In genomic region chr6:126770146-126770731, GRCm38 (mm10) we compare ENCODE assay signal across 28 mouse cellular contexts. TPM values are rescaled to one million over a fixed set of nuclear protein-coding genes. Genes with fewer than 3 reads are reported as not detected.
A peak's percentile ranks its signal among the peaks of the same experiment; 100 is the strongest.
DNase-seq lines count a peak whose midpoint lies in the region; ATAC-seq and TF ChIP-seq lines count a peak whose summit lies in the region.
"Had no signal": no experiment of that assay in that cellular context is flagged by ENCODE, and none has a peak within 500 bp of the region (broad histone marks: within the 10 kb centered on the region; RNA-seq: fewer than 3 reads in every experiment).

No protein-coding gene starts in this region.

- H3K4me3 ChIP-seq in hindbrain, embryonic 15.5 days: no peak overlapping the region
- no peak overlapping the region for H3K4me3 ChIP-seq in hindbrain, embryonic 11.5 days (ENCODE audit: low read depth, low read length)
- H3K4me3 ChIP-seq in midbrain, postnatal 0 days (ENCODE audit: low read depth, low read length): no peak overlapping the region
- H3K4me3 ChIP-seq in midbrain, embryonic 10.5 days: no peak overlapping the region
- H3K4me3 ChIP-seq: embryonic facial prominence, embryonic 12.5 days; forebrain, embryonic 15.5 days; heart, adult 2 months; heart, embryonic 12.5 days; kidney, embryonic 15.5 days; limb, embryonic 10.5 days; limb, embryonic 15.5 days; liver, embryonic 13.5 days; neural tube, embryonic 12.5 days had no signal

- WGBS in hindbrain, embryonic 15.5 days: 56% methylated on average over 12 of the region's 12 CpGs
- WGBS in hindbrain, embryonic 11.5 days: 70% methylated on average over 12 of the region's 12 CpGs
- 61% methylated on average over 12 of the region's 12 CpGs for WGBS in midbrain, postnatal 0 days
- WGBS in midbrain, embryonic 10.5 days: 90% methylated on average over 12 of the region's 12 CpGs

- H3K9me3 ChIP-seq in hindbrain, embryonic 15.5 days: no peaks in the 10 kb centered on the region
- H3K9me3 ChIP-seq in hindbrain, embryonic 11.5 days (ENCODE audit: control insufficient read depth, low read length): no peaks in the 10 kb centered on the region
- H3K9me3 ChIP-seq in midbrain, postnatal 0 days (ENCODE audit: low read length): no peaks in the 10 kb centered on the region
- H3K9me3 ChIP-seq in midbrain, embryonic 10.5 days (replicated peaks): no peaks in the 10 kb centered on the region
- H3K9me3 ChIP-seq: embryonic facial prominence, embryonic 12.5 days; forebrain, embryonic 15.5 days; heart, embryonic 12.5 days; kidney, embryonic 15.5 days; limb, embryonic 10.5 days; limb, embryonic 15.5 days; liver, embryonic 13.5 days; neural tube, embryonic 12.5 days had no signal

- H3K9ac ChIP-seq in hindbrain, embryonic 15.5 days: no peak overlapping the region
- H3K9ac ChIP-seq in hindbrain, embryonic 11.5 days (ENCODE audit: low read depth, low read length): no peak overlapping the region
- H3K9ac ChIP-seq in midbrain, postnatal 0 days (replicated peaks; ENCODE audit: low read length, poor library complexity, severe bottlenecking): no peak overlapping the region
- H3K9ac ChIP-seq: embryonic facial prominence, embryonic 12.5 days; forebrain, embryonic 15.5 days; heart, embryonic 12.5 days; kidney, embryonic 15.5 days; limb, embryonic 15.5 days; liver, embryonic 13.5 days; neural tube, embryonic 12.5 days had no signal

- DNase-seq in cerebellum, postnatal 14 days: peak; percentile 30 to 31
- no peak for DNase-seq in cerebellum, adult 9-10 months
- no peak for DNase-seq in hindbrain, embryonic 11.5 days (ENCODE audit: low spot score)
- DNase-seq in midbrain, postnatal 0 days (ENCODE audit: low spot score): peak; percentile 51
- DNase-seq in midbrain, embryonic 10.5 days (ENCODE audit: low spot score): no peak
- DNase-seq in lung, postnatal 25 days (ENCODE audit: low spot score): no peak
- DNase-seq: adrenal gland, adult 8-10 months; cerebellum, adult 11-12 months; embryo, embryonic 11 days; heart, adult 2 months; heart, postnatal 4 days; kidney, adult 18-20 months; kidney, postnatal 25 days; liver, embryonic 13.5 days; lung, adult 18-20 months; lung, postnatal 10 days; thymus, adult 2 months; thymus, postnatal 4 days had no signal

- TF ChIP-seq CTCF in midbrain, postnatal 0 days (IDR thresholded peaks at IDR 0.05): no peak

- H3K27me3 ChIP-seq in hindbrain, embryonic 15.5 days: no peaks in the 10 kb centered on the region
- H3K27me3 ChIP-seq in hindbrain, embryonic 11.5 days (ENCODE audit: control insufficient read depth, insufficient read depth, low read length): no peaks in the 10 kb centered on the region
- no peaks in the 10 kb centered on the region for H3K27me3 ChIP-seq in midbrain, postnatal 0 days (ENCODE audit: insufficient read depth, low read length)
- no peaks in the 10 kb centered on the region for H3K27me3 ChIP-seq in midbrain, embryonic 10.5 days (ENCODE audit: low read depth, poor library complexity, severe bottlenecking)
- H3K27me3 ChIP-seq: embryonic facial prominence, embryonic 12.5 days; forebrain, embryonic 15.5 days; kidney, embryonic 15.5 days; liver, embryonic 13.5 days had no signal

- no peak overlapping the region for H3K4me2 ChIP-seq in hindbrain, embryonic 15.5 days
- no peak overlapping the region for H3K4me2 ChIP-seq in hindbrain, embryonic 11.5 days (replicated peaks; ENCODE audit: low read depth, low read length)
- no peak overlapping the region for H3K4me2 ChIP-seq in midbrain, postnatal 0 days (ENCODE audit: low read depth, low read length, poor library complexity, severe bottlenecking)
- H3K4me2 ChIP-seq: embryonic facial prominence, embryonic 12.5 days; forebrain, embryonic 15.5 days; heart, embryonic 12.5 days; kidney, embryonic 15.5 days; limb, embryonic 15.5 days; liver, embryonic 13.5 days; midbrain, embryonic 11.5 days; neural tube, embryonic 12.5 days had no signal

- no peaks in the 10 kb centered on the region for H3K36me3 ChIP-seq in hindbrain, embryonic 15.5 days
- no peaks in the 10 kb centered on the region for H3K36me3 ChIP-seq in hindbrain, embryonic 11.5 days (ENCODE audit: control insufficient read depth, insufficient read depth, low read length)
- no peaks in the 10 kb centered on the region for H3K36me3 ChIP-seq in midbrain, postnatal 0 days (ENCODE audit: insufficient read depth, low read length)
- H3K36me3 ChIP-seq in midbrain, embryonic 10.5 days: no peaks in the 10 kb centered on the region
- H3K36me3 ChIP-seq: embryonic facial prominence, embryonic 12.5 days; forebrain, embryonic 15.5 days; G1E; heart, embryonic 12.5 days; kidney, embryonic 15.5 days; limb, embryonic 10.5 days; limb, embryonic 15.5 days; liver, embryonic 13.5 days; neural tube, embryonic 12.5 days had no signal

- ATAC-seq in hindbrain, embryonic 15.5 days (ENCODE audit: low FRiP score, low read depth): 0 out of 2 replicates have a peak, but pooled peaks have one; percentile 9
- ATAC-seq in hindbrain, embryonic 11.5 days (ENCODE audit: low FRiP score): no peak
- ATAC-seq in midbrain, postnatal 0 days (ENCODE audit: low FRiP score): no peak
- ATAC-seq: forebrain, embryonic 15.5 days had no signal

- peak overlapping the region; percentile 48 for H3K27ac ChIP-seq in hindbrain, embryonic 15.5 days (replicated peaks)
- H3K27ac ChIP-seq in hindbrain, embryonic 11.5 days (ENCODE audit: low read depth, low read length): no peak overlapping the region
- H3K27ac ChIP-seq in midbrain, postnatal 0 days (ENCODE audit: low read depth, low read length): no peak overlapping the region
- no peak overlapping the region for H3K27ac ChIP-seq in midbrain, embryonic 10.5 days (replicated peaks)
- H3K27ac ChIP-seq: embryonic facial prominence, embryonic 12.5 days; heart, adult 2 months; kidney, embryonic 15.5 days; limb, embryonic 10.5 days; limb, embryonic 15.5 days; liver, embryonic 13.5 days; neural tube, embryonic 12.5 days had no signal

- H3K4me1 ChIP-seq in hindbrain, embryonic 15.5 days (replicated peaks): peaks cover 28% of the 10 kb centered on the region
- no peaks in the 10 kb centered on the region for H3K4me1 ChIP-seq in hindbrain, embryonic 11.5 days (replicated peaks; ENCODE audit: control insufficient read depth, insufficient read depth, low read length)
- H3K4me1 ChIP-seq in midbrain, postnatal 0 days (ENCODE audit: insufficient read depth, low read length): peaks cover 14% of the 10 kb centered on the region
- peaks cover 46% of the 10 kb centered on the region for H3K4me1 ChIP-seq in midbrain, embryonic 10.5 days
- H3K4me1 ChIP-seq: limb, embryonic 15.5 days; liver, embryonic 13.5 days had no signal

RNA-seq across cellular contexts. Expression of gene Kcna6, which starts 29.8 kb away (rescaled TPM):
- polyA plus RNA-seq in hindbrain, embryonic 15.5 days (2015; fragmentation: Nextera tagmentation; extraction: Ambion mirVana): 22.3 and 24.4 TPM in 2 replicates
- polyA plus RNA-seq in hindbrain, embryonic 11.5 days (2014; fragmentation: Nextera tagmentation; extraction: Ambion mirVana): 5.0 and 6.2 TPM in 2 replicates
- 91.7 and 95.9 TPM in 2 replicates for total RNA-seq in midbrain, postnatal 0 days (2014; rRNA removed)
- 26.9 and 29.2 TPM in 2 replicates for polyA plus RNA-seq in midbrain, postnatal 0 days (2015; fragmentation: Nextera tagmentation; extraction: Ambion mirVana)
- polyA plus RNA-seq in midbrain, embryonic 10.5 days (2016; fragmentation: Nextera tagmentation; extraction: Ambion mirVana): 3.4 and 4.9 TPM in 2 replicates
- polyA plus RNA-seq: G1E had no signal

Comparison
In these comparisons a context has a peak if more than half of its experiments do, and no peak if none do; other contexts are left out.
1. DNase-seq: peak in cerebellum, postnatal 14 days (2 of 2) and midbrain, postnatal 0 days (single experiment); none in cerebellum, adult 9-10 months (single experiment), hindbrain, embryonic 11.5 days (single experiment), midbrain, embryonic 10.5 days (single experiment) and lung, postnatal 25 days (single experiment).